Mouse (Mus musculus): Measurements from ENCODE around the gene Pet2.

The Pet2 gene

DNA sequence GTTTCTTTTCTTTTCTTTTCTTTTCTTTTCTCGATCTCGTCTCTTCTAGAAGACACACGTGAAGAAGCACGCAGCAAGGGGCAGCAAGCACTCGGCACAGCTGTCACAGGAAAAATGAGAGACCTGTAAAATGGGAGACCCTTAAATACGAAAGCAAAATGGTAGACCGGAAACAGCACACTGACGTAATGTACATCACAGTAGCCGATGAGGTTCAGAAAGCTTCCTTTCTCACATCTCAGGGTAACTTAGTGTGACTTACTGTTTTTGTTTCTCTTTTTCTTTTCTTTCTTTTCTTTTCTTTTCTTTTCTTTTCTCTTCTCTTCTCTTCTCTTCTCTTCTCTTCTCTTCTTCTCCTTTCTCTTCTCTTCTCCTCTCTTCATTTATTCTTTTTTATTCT, at the start of gene Pet2:
Gene Pet2 (minus strand): TSS at position 101 of the 400 bp plus-strand sequence.
- no peak for DNase-seq (ENCODE audit: low spot score)

Measured in layer of hippocampus, adult 11-12 months (tissue).